Mouse (Mus musculus): ENCODE results near the gene Otud4. TPM values are rescaled to one million over a fixed set of nuclear protein-coding genes. Genes with fewer than 3 reads are reported as not detected.
A peak's percentile ranks its signal among the peaks of the same experiment; 100 is the strongest.

The Otud4 gene
- total and polyA plus RNA-seq, 2 experiments from 2014 or later: 8.8 to 32.7 TPM

DNA sequence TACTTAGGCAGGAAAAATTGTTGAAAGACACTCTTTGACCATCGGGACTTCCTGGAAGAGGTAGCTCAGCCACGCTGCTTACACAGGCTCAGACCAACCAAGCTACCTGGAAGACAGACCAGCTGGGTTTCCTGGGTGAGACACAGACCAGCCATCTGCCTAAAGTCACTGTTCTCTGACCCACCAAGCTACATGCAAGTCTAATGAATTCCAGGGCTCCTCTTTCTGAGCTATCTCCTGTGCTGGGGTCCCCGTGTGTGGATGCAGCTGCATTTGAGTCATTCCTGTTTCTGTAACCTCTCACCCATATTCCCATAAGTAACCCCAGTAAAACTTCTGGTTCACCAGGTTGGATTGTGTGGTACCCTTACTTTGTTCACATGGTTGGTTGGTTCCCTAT lies 30.7 kb upstream of the Otud4 start:
- no peaks in the 10 kb centered on the region for H3K36me3 ChIP-seq (replicated peaks; ENCODE audit: control insufficient read depth, insufficient read depth, low read length)
- no peak overlapping the region for H3K27ac ChIP-seq (ENCODE audit: low read depth)
- ATAC-seq (ENCODE audit: insufficient read depth, low read depth) (no peak), DNase-seq (ENCODE audit: low spot score) (no peak)
- TF ChIP-seq CTCF (IDR thresholded peaks at IDR 0.05; ENCODE audit: low read depth) (no peak), EP300 (IDR thresholded peaks at IDR 0.05; ENCODE audit: low read depth) (no peak)
- peaks cover 17% of the 10 kb centered on the region for H3K4me1 ChIP-seq (ENCODE audit: control insufficient read depth, insufficient read depth)
- no peaks in the 10 kb centered on the region for H3K9me3 ChIP-seq (replicated peaks; ENCODE audit: control insufficient read depth, low read length)
- H3K4me3 ChIP-seq (ENCODE audit: low read depth, low read length): no peak overlapping the region
- H3K4me2 ChIP-seq (ENCODE audit: low read depth, low read length): no peak overlapping the region
- H3K27me3 ChIP-seq (ENCODE audit: control insufficient read depth, insufficient read depth, low read length): no peaks in the 10 kb centered on the region
- H3K9ac ChIP-seq (replicated peaks; ENCODE audit: low read depth, low read length): no peak overlapping the region
- WGBS: 68% methylated on average over 3 of the region's 3 CpGs

DNA sequence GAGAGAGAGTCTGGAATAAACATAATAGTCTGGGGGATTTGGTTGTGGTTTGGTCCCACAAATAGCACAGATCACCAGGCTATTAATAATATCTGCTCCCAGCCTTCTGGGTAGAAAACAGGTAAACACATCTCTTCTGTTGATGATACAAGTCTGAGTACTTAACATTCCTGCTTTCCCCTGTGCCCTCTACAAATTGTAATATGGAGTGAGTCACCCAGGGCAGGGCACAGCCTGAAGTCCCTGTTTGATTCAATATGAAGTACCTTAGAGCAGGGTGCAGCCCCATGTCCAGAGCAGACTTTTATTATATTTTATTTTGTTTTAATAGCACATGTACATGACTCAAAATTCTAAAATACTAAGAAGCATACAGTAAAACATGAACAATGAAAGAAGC lies 29.1 kb upstream of the Otud4 start:
- no peak for TF ChIP-seq CTCF (IDR thresholded peaks at IDR 0.05; ENCODE audit: low read depth)
- TF ChIP-seq EP300 (IDR thresholded peaks at IDR 0.05; ENCODE audit: low read depth): no peak
- no peak overlapping the region for H3K4me3 ChIP-seq (ENCODE audit: low read depth, low read length)
- no peaks in the 10 kb centered on the region for H3K9me3 ChIP-seq (replicated peaks; ENCODE audit: control insufficient read depth, low read length)
- peak; percentile 59 for ATAC-seq (ENCODE audit: insufficient read depth, low read depth)
- H3K4me2 ChIP-seq (ENCODE audit: low read depth, low read length): no peak overlapping the region
- peak; percentile 40 for DNase-seq (ENCODE audit: low spot score)
- H3K27me3 ChIP-seq (ENCODE audit: control insufficient read depth, insufficient read depth, low read length): no peaks in the 10 kb centered on the region
- H3K4me1 ChIP-seq (ENCODE audit: control insufficient read depth, insufficient read depth): peaks cover 18% of the 10 kb centered on the region
- H3K9ac ChIP-seq (replicated peaks; ENCODE audit: low read depth, low read length): no peak overlapping the region
- H3K36me3 ChIP-seq (replicated peaks; ENCODE audit: control insufficient read depth, insufficient read depth, low read length): no peaks in the 10 kb centered on the region
- peak overlapping the region; percentile 7 for H3K27ac ChIP-seq (ENCODE audit: low read depth)

DNA sequence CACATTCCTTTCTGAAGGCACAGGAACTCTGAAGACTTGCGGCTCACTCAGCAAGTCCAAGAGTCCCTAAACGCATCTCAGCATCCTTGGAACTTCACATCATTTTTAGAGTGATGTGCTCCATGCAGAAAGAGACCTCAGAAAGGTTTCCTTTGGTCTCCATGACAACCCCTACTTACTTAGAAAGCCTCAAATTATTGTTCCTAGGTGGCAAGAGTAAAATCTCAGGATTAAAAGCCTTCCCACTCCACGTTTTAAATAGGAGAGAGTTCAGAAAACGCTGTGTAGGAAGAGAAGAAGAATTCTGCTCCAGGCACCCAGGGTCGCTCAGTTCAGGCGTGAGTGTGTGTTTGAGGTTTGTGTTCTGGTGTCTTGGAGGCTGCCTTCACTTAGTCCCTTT lies 27.1 kb upstream of the Otud4 start:
- Histone ChIP-seq H3K4me1 (ENCODE audit: control insufficient read depth, insufficient read depth) (peaks cover 18% of the 10 kb centered on the region), H3K27ac (ENCODE audit: low read depth) (peak overlapping the region; percentile 81), H3K36me3 (replicated peaks; ENCODE audit: control insufficient read depth, insufficient read depth, low read length) (no peaks in the 10 kb centered on the region), H3K4me2 (ENCODE audit: low read depth, low read length) (no peak overlapping the region), H3K9ac (replicated peaks; ENCODE audit: low read depth, low read length) (no peak overlapping the region), H3K27me3 (ENCODE audit: control insufficient read depth, insufficient read depth, low read length) (no peaks in the 10 kb centered on the region), H3K9me3 (replicated peaks; ENCODE audit: control insufficient read depth, low read length) (no peaks in the 10 kb centered on the region), H3K4me3 (ENCODE audit: low read depth, low read length) (no peak overlapping the region)
- no peak for TF ChIP-seq CTCF (IDR thresholded peaks at IDR 0.05; ENCODE audit: low read depth)
- no peak for TF ChIP-seq EP300 (IDR thresholded peaks at IDR 0.05; ENCODE audit: low read depth)
- 66% methylated on average over 6 of the region's 6 CpGs for WGBS
- no peak for ATAC-seq (ENCODE audit: insufficient read depth, low read depth)
- DNase-seq (ENCODE audit: low spot score): no peak

DNA sequence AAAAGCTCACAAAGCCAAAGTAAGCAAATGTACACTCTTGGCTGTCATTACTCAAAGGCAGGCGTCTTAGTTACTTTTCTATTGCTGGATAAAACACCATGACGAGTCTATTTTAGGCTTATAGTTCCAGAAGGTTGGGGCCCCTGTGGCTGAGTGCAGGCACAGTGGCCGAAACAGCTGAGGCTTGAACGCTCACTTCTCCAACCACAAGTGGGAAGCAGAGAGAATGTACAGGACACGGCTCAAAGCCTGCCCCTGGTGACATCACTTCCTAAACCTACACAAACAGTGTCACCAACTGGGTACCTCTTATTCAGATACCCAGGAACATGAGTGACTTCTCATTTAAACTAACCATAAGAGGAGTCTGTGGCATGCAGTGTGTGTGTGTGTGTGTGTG lies 26.5 kb upstream of the Otud4 start:
- H3K27me3 ChIP-seq (ENCODE audit: control insufficient read depth, insufficient read depth, low read length): no peaks in the 10 kb centered on the region
- H3K36me3 ChIP-seq (replicated peaks; ENCODE audit: control insufficient read depth, insufficient read depth, low read length): no peaks in the 10 kb centered on the region
- H3K4me1 ChIP-seq (ENCODE audit: control insufficient read depth, insufficient read depth): peaks cover 18% of the 10 kb centered on the region
- H3K4me3 ChIP-seq (ENCODE audit: low read depth, low read length): no peak overlapping the region
- no peaks in the 10 kb centered on the region for H3K9me3 ChIP-seq (replicated peaks; ENCODE audit: control insufficient read depth, low read length)
- WGBS: 4% methylated on average over 5 of the region's 5 CpGs
- peak overlapping the region; percentile 81 for H3K27ac ChIP-seq (ENCODE audit: low read depth)
- TF ChIP-seq CTCF (IDR thresholded peaks at IDR 0.05; ENCODE audit: low read depth) (peak; percentile 32), EP300 (IDR thresholded peaks at IDR 0.05; ENCODE audit: low read depth) (no peak)
- no peak overlapping the region for H3K4me2 ChIP-seq (ENCODE audit: low read depth, low read length)
- H3K9ac ChIP-seq (replicated peaks; ENCODE audit: low read depth, low read length): no peak overlapping the region
- DNase-seq (ENCODE audit: low spot score) (peak; percentile 57), ATAC-seq (ENCODE audit: insufficient read depth, low read depth) (peak; percentile 83)

DNA sequence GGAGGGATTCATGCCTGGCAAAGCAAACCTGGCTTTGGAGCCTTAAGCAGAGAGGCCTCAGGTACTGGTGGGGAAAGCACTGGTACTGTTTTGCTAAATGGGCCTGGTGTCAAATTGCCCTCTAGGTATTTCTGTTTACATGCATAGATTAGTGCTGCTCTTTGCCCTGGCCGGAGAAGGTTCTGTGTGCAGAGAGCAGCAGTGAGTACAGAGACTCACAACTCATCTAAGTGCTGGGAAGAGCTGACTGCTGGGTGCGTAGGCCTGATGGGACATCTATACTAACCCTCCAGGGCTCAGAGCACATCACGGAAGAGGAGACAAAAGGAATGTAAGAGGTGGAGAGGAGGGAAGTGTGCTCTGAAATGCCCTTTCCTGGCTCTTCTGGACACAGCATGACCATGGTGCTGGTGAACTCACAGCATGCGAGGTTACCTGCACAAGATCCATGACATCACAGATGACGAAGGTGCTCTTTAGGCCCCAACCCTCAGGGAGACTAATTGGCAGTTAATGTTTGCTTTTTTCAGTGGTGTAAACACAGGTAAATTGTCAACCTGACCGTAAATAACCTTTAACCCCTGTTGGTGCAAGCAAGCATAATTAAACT lies 23.6 kb upstream of the Otud4 start:
- Histone ChIP-seq H3K4me2 (ENCODE audit: low read depth, low read length) (no peak overlapping the region), H3K9me3 (replicated peaks; ENCODE audit: control insufficient read depth, low read length) (no peaks in the 10 kb centered on the region), H3K27me3 (ENCODE audit: control insufficient read depth, insufficient read depth, low read length) (no peaks in the 10 kb centered on the region), H3K36me3 (replicated peaks; ENCODE audit: control insufficient read depth, insufficient read depth, low read length) (no peaks in the 10 kb centered on the region), H3K4me3 (ENCODE audit: low read depth, low read length) (no peak overlapping the region), H3K27ac (ENCODE audit: low read depth) (no peak overlapping the region), H3K9ac (replicated peaks; ENCODE audit: low read depth, low read length) (no peak overlapping the region), H3K4me1 (ENCODE audit: control insufficient read depth, insufficient read depth) (peaks cover 44% of the 10 kb centered on the region)
- DNase-seq (ENCODE audit: low spot score) (no peak), ATAC-seq (ENCODE audit: insufficient read depth, low read depth) (no peak)
- WGBS: 70% methylated on average over 6 of the region's 6 CpGs
- TF ChIP-seq CTCF (IDR thresholded peaks at IDR 0.05; ENCODE audit: low read depth) (no peak), EP300 (IDR thresholded peaks at IDR 0.05; ENCODE audit: low read depth) (no peak)

DNA sequence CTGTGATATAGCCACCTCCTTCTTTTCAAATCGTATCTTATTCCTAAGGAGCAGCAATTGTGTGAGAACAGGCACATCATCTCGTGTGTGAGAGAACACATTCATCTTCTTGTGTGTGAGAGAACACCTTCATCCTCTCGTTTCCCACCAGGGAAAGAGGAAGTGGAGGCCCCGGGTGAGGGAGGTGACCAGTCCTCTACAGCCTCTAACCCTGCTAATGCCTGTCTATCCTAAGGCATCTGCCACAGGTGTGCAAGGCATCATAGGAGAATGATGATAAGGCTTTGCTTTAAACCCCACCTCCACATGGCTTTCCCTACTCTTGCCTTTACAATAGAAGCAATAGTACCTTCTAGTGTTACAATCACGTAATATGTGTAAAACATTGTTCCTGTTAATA lies 20.5 kb upstream of the Otud4 start:
- Histone ChIP-seq H3K27me3 (ENCODE audit: control insufficient read depth, insufficient read depth, low read length) (no peaks in the 10 kb centered on the region), H3K4me3 (ENCODE audit: low read depth, low read length) (no peak overlapping the region), H3K27ac (ENCODE audit: low read depth) (peak overlapping the region; percentile 89), H3K9me3 (replicated peaks; ENCODE audit: control insufficient read depth, low read length) (no peaks in the 10 kb centered on the region), H3K9ac (replicated peaks; ENCODE audit: low read depth, low read length) (no peak overlapping the region), H3K36me3 (replicated peaks; ENCODE audit: control insufficient read depth, insufficient read depth, low read length) (no peaks in the 10 kb centered on the region), H3K4me2 (ENCODE audit: low read depth, low read length) (no peak overlapping the region), H3K4me1 (ENCODE audit: control insufficient read depth, insufficient read depth) (peaks cover 30% of the 10 kb centered on the region)
- ATAC-seq (ENCODE audit: insufficient read depth, low read depth) (no peak), DNase-seq (ENCODE audit: low spot score) (no peak)
- TF ChIP-seq CTCF (IDR thresholded peaks at IDR 0.05; ENCODE audit: low read depth): no peak
- no peak for TF ChIP-seq EP300 (IDR thresholded peaks at IDR 0.05; ENCODE audit: low read depth)
- 26% methylated on average over 5 of the region's 5 CpGs for WGBS

Measured in heart, postnatal 0 days (tissue).